Mouse (Mus musculus) thymus, adult 18-20 months (tissue): ENCODE data around the gene Uba7.

Experiments used
- DNase-seq, 2 experiments: peaks; one replicate each; pipeline ENCODE4 v3.0.0; 2022; ENCODE audit warnings: mixed read lengths in 2 of 2

The Uba7 gene

DNA sequence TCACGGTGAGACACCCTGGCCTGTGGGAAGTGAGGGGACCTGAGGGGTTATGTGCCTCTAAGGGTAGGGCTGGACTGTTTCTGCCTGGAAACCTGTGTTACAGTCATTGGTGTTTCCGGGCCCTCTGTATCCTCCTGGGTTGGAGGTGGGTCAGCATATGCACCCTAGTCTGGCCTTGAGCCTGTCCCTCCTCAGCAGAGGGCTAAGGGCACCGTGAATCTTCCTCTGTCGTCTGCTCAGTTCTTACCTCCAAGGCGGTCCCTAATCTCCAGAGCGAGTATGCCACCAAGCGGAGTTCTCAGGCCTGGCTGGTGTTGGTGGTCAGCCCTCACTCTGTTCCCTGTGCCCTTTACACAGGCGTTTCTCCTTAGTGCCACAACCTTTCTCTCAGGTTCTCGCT, 12.4 kb upstream of the Uba7 start:
- no peak for DNase-seq

DNA sequence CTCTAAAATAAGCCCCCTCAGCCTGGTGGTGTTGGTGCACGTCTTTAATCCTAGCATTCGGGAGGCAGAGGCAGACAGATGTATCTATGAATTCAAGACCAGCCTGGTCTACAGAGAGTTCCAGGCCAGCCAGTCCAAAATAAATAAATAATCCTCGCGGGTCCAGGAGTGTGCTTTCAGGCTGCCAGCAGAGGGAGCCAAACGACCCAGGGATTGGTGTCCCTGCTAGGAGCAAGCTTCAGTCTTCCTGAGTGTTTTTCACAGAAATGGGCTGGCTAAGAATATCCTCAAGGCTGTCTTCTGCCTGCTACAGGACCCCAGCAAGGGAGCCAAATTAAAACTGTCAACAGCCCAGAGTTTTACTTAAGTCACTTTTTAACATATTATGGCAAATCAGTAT, 11.6 kb upstream of the Uba7 start:
- DNase-seq: no peak

DNA sequence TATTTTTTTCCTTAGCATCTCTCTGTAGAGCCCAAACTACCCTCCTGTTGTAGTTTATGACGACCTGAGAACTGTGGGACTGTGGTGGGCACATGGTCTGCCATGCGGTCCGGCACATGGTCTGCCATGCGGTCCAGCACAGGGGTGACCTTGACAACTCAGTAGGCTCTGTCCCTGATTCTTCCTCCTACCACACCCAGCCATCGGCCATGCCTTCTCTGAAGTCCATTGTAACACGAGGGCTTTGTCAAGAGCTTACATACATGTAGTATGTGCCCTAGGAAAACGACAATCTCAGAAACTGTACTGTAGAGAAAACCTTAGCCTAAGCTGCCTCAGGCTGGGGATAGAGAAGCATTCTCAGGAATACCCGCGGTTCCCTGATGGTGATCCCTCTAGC, 10.6 kb upstream of the Uba7 start:
- DNase-seq: no peak

DNA sequence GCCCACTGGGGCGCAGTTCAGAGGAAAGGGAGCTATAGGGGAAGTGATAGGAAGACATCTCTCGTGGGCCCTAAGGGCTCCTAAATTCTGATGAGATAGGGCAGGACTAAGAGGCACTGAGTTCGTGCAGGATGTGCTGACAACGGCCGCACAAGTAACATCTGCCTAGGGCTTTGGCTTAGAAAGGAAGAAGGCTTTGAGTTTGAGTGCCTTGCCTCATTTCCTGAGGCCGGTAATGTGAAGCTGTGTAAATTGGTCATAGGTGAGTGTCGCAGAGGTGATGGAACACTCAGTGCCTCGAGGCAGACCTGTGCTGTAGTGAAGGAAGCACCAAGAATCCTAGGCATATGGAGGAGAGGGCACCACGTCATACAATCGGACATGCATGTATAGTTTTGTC, 8.6 kb upstream of the Uba7 start:
- no peak for DNase-seq

DNA sequence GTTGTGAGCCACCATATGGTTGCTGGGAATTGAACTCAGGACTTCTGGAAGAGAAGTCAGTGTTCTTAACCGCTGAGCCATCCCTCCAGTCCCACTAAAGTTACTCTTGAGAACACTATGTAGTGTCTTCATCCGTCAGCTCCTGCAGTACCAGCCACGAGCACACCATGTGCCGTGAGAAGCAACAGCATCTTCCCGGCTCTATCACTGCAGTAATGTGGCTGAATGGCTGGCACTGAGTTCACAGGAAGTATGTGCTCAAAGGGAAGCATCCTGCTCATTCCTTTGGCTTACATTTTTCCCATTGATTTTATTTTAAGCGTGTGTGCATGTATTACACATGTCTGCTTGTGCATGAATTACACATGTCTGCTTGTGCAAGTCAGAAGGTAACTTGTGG, 7.9 kb upstream of the Uba7 start:
- no peak for DNase-seq

DNA sequence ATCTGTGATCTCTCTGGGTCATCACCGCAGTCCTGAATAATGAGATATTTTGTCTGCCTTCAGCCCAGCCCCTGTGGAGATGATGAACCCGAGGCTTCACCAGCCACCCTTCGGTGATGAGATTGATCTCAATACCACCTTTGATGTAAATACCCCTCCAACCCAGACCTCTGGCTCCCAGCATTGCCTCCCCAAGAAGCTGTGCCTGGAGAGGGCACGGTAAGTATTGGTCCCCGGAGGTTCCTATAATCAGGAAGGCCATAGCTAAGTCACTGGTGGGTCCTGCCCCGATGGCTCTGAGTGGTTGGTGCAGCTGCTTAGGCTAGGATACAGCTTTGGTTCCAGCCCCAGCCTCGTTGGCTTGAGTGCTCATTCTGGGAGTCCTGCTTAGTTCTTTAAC, 6.8 kb upstream of the Uba7 start:
- DNase-seq: no peak

DNA sequence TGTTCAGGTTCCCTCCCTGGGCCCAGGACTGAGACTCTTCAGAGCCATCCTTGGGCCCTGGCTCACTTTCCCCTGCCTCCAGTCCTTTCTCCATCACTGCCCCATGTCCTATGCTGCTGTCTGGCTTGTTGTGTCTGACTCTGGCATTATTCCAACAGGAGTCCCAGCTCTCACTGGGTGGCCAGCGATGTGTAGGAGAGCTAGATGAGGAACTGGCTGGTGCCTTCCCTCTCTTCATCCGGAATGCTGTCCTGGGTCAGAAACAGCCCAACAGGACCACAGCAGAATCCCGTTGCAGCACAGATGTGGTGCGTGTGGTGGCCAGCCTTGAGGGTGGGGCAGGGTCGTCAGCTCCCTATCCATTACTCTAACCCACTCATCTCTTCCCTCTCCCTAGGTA, 5.0 kb upstream of the Uba7 start:
- no peak for DNase-seq

DNA sequence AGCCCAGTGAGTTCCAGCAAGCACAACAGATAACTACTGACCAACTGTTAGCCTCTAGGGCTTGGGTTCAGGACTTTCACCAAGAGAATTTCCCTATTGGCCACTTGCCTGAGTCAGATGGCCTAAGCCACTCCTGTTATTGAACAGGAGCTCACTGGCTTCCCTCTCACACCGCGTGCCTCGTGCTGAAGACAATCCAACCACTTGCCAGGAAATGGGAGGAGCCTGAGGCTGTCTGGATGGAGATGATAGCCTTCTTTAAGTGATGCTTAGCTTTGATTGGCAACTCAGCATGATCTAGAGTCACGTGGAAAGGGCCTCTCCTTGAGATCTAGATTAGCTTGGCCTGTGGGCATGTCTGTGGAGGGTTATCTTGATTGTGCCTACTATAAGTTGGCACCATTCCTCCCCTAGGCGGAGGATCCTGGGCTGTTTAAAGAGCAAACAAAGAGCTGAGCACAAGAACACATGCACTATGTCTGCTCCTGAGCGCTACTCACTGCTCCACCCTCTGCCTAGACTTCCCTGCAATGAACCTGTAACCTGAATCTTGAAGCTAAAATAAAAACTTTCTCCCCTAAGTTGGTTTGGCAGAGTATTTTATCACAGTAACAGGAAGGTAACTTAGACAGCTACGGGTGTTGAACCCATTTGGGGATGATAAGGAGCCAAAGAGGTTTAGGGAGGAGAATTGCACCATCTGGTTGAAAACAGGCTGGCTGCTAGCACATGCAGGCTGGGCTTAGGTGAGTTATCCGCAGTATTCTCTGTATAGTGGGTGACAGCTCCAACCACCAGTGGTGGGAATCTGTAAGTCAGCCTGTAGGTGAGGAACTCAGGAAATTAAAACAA, 3.4 kb upstream of the Uba7 start:
- no peak for DNase-seq

DNA sequence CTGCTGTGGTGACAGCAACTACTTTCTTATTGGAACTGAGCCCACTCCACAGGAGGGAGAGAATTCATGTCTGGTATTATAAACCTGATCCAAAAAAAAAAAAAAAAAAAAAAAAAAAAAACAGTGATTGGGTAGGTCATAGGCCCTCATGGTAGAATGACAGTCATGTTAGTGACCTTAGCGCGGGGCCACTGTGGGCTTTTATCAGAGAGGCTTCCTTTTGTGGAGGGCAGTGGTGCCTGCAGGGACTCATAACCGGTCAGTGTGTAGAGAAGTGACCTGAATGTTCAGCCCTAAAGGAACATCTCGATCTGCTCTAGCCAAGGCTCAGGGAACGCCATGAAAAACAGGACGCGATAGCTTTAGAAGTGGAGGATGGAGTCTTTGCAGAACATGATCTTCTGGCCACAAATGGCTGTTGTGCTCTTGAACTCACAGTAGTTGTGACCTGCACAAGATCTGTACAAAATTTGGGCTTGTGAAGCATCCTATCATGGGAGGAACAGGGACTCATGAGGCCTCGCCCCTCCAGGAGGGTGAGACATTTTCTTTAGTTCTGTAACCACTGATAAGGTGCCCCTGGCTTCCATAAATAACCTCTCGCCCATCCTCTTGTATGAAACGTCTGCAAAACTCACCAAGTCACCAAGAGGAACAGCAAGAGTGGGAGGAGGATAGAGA, 674 bp upstream of the Uba7 start:
- DNase-seq: no peak

DNA sequence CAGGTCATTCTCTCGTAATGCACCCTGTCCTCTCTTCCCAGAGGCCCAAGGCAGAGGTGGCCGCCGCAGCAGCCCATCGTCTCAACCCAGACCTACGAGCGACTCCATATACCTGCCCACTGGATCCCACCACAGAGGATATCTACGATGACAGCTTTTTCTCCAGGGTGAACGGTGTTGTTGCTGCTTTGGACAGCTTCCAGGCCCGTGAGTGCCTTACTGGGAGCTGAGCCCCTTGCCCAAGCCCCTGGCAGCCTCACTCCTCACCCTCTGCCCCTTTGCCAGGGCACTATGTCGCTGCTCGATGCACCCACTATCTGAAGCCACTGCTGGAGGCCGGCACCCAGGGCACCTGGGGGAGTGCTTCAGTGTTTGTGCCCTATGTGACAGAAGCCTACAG, 3.5 kb downstream of the Uba7 start:
- no peak for DNase-seq

DNA sequence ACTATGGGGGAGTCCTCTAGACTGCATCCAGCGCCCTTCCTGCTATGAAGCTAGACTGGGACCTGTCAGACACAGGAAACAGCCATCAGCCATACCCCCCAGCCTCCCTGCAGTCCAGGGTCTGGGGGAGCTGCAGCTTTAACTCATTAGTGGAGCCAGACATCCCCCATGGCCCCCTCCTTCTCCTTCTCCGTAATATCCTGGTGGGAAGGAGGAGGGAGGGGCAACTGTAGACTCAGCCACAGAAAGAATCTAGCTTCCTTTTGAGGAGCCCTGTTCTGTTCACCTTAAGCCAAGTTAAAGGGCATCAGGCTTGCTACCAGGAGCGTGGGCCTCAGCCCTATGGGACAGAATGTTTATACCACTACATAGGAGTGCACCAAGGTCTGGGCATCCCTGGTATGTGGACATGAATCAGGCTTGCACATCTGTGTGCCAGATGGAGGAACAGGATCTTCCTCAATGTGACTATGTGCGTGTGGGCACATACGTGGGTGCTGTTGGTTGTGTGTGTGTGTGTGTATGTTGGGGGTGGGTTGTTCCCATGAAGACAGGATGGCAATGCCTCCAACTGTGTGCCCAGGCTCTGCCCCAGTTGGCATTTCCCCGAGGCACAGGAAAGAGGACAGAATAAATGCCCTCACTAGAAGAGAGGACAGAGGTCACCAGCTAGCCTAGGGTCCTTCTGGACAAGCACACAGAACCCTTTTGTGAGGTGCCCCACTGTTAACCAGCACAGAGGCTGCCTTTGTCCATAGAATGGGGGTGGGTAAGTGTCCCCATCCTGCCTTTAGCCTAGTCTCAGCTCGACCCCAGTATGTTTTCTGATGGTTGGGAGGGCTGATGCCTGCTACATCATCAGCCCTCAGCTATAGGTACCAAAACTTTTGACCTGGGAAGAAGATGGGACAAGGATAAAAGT, 6.6 kb downstream of the Uba7 start:
- no peak for DNase-seq

DNA sequence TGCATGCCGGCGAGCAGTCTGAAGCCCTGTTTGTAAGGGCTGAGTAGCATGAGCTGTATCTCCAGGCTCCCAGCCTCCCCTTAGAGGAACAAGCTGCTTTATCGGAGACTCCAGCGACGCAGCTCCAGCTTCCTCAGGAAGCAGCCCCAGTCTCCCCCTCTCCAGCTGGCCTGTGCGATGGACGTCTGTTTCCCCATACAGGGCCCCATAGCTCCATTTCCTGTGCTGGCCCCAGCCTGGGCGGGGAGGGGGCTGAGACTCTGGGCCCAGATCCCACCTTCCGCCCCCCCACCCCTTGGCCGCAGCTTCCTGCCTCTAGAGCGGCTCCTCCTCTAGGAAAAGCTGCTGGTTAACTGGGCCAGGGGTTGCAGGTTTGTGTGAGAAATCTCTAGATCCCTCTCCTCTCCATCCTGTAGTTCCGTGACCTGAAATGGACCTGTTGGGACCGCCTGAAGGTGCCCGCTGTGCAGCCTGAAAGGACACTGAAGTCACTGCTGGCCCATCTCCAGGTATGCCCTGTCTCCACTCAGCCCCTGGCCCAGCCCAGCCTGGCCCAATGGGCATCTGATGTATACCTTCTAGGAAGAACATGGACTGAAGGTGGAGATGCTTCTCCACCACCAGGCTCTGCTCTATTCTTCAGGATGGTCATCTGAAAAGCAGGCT, 7.5 kb downstream of the Uba7 start, which contains the start of gene Gm20661:
Gene Gm20661 (plus strand): TSS at position 378 of the 666 bp plus-strand sequence.
- DNase-seq: peak; percentile 52 to 66

DNA sequence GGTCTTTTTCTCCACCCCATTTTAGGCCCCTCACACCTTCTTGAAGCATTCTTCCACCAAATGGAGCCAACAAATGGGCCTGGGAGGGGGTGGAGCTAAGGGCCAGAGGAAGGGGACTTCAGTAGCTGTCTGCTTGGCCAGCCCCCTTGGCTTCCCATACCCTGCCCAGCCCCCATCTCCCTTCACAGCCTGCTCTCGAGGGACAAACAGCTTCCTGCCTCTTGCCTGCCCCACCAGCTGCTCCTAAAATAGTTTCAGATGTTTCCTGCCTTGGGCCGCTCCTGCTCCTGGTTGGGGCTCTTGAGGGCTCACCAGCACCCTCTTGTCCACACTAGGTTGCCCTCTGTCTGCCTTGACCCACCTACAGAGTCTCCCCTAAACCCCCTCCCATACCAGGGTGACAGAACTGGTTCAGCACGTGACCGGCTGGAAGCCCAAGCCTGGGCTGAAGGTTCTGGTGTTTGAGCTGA, 8.2 kb downstream of the Uba7 start:
- DNase-seq: peak; percentile 42 to 58

DNA sequence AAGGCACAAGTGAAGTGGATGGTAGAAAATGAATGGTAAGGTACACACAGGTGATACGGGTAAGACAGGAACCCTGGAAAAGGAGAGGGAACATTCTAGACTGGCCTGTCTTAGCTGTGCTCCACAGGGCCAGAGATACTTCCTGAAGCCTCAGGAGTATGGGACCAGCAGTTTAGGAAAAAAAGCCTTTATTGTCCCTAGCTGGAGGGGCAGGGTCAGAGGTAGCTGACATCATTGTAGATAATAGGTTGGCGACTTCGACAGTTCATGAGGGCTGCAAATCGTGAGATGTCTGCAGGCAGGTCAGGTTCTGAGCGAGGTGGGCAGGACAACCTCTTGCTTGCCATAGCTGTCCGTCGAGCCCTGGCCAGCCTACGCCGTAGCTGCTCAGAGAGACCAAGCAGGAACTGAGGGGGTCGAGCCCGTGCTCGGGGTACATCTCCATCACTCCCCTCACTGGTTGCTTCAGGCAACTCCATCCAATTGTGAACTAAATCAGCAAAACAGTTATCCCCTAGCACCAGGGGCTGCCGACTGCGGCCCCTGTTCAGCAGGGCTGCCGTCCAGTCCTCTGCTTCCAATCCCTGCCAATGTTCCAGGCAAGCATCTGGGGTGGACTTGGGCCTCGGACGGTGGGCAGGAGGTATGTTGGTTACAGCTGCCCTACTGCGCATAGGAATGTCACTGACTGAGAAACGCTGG, 8.9 kb downstream of the Uba7 start:
- no peak for DNase-seq

DNA sequence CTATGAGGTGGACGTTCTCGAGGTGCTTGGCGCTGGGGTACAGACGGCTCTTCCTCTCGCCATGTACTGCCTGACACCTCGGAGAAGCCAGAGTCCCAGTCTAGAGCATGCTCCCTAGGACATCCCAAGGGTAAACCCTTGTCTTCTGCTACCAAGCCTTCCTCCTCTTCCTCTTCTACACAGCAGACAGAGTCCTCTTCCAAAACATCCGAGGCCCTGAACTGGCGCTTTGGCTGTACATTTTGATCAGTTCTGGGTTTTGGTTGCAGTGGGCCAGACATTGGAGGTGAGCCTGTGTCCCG, 9.4 kb downstream of the Uba7 start:
- no peak for DNase-seq

DNA sequence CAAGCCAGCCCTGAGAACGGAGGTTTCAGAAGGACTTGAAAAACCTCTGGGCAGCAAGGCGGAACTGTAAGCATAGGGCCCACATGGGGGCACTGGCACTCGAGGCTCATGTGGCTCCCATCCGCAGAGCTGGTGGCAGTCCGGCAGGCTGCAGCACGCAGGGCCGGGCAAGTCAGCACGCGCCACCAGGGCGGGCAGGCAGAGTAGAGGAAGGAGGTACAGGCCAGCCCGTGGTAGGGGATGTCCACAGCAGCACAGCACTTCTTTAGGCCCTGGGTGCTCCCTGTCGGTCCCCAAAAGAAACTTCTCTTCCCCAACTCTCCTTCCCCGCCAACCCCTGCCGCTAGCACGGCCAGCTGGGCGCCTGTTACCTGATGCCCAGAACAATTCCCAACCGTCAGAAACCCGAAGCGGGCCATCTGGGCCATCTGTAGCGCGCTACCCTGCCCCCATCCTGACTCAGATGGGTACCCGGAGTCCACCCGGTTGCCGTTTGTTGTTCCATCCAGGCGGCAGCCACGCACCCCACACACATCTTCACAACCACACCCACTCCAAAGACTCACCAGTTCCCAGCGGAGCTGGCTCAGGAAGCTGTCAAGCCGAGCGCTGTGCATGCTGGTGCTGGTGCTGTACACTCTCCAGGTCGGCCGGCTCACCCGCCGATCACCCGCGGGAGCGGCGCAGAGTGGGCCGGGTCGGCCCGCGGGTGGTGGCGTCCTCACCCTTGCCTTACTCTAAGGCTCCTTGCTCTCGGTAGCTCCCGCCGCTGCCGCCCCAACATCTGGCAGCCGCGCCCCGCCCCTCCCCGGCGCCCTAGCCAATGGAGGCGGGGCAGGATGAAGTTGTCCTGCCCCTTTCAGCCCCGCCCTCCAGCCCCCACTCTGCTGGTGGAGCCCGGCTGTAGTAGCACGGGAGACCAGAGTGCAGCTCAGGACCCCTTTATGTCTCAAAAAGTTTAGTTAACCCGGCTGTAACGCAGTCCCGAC, 10.1 kb downstream of the Uba7 start, which contains the start of gene Inka1:
Gene Inka1 (minus strand): TSS at position 749 of the 989 bp plus-strand sequence.
- DNase-seq: peak; percentile 85 to 86

DNA sequence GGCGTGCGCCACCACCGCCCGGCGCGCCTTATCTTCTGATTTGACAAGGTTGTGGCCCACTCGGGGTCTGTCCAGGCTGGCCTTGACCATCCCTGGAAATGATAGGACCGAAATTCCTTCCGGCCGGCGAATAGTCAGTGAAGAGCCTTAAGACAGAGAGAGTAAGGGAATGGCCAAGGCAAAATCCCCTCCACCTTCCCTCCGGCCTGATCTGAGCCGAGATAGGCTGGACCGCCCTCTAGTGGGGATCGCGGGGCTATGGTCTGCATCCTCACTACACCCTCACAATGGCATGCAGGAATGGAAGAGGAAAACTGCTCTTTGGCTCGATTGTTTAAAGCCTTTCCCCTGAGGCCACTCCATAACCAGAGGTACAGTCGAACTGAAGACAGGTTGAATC, 11.1 kb downstream of the Uba7 start:
- DNase-seq: peak; percentile 56 to 64

DNA sequence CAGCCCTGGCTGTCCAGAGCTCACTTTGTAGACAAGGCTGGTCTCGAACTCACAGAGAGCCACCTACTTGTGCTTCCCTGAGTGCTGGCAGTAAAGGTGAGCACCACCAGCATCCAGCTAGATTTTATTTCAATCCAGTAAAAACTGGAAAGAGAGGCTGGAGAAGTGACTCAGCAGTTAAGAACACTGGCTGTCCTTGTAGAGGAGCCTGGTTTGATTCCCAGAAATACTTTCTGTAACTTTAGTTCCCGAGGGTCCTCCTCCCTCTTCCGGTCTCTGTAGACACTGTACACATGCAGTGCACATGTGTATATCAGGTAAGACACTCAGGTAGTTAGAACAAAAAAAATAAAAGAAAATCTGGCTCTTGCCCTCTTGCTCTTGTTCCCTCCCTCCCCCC, 12.6 kb downstream of the Uba7 start:
- no peak for DNase-seq

DNA sequence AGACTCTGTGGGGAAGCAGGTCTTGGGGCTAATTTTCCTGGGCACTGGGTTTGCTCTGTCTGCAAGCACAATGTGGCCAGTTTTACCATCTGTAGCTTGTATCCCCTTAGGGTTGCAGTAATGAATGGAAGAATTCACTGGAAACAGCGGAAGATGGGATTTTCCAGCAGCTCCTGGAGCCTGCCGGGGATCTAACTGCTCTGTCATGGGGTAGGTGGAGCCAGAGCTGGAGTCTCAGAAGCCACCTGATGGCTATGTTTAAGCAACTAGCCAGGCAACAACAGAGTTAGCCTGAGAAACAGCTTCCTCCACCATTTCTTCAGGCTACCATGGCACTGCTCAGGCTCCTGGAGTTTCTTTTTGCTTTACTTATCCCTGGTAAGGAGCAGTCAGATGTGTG, 16.9 kb downstream of the Uba7 start, which contains the start of gene Cdhr4:
Gene Cdhr4 (plus strand): TSS at position 301 of the 400 bp plus-strand sequence.
- DNase-seq: no peak

DNA sequence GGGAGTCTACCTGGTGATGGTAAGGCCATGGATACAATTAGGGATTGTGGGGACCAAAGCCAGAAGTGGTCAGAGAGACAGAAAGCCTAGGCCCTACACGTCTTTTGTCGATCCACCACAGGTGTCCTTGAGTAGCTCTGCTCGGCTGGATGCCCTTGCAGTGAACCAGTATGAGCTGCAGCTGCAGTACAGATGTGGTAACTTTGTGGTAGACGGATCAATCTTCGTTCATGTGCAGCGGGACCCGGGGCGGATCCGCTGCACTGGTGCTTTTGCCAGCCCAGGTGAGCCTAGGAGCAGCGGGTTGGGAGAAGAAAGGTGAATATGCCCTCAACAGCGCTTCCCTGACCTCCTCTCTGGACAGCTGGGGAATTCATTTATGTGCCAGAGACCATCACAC, 17.7 kb downstream of the Uba7 start:
- no peak for DNase-seq

DNA sequence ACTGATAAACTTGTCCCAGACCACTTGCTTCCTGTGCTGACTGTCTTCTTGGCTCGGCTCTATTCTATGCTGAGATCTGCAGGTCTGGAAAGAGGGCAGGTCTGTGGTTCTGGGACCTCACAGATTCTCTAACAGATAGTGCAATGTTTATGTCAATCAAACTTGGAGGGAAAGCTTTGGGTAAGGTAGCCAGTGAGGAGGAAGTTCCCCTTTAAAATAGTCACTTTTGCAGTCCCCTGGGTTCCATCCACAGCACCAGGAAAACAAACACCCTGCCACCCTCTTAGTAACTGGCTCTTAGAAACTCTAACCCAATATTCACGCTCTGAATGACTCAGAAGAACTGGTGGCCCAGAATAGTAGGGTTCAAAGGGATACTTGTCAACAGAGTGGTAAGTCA, 19.2 kb downstream of the Uba7 start:
- DNase-seq: no peak
